Mouse (Mus musculus): ENCODE results near the gene B130006D01Rik. TPM values are rescaled to one million over a fixed set of nuclear protein-coding genes. Genes with fewer than 3 reads are reported as not detected.

B130006D01Rik gene
- polyA plus RNA-seq, 1 experiment from 2014 or later: 1.1 TPM

GRCm38 (mm10) chr11:95712085-95712562, 11.3 kb upstream of the B130006D01Rik start:
- H3K9ac ChIP-seq (ENCODE audit: low read length): peak overlapping the region; percentile 95; the same call in 1 of the 2 replicates
- ATAC-seq (ENCODE audit: low FRiP score): peak; percentile 26
- no peaks in the 10 kb centered on the region for H3K9me3 ChIP-seq (ENCODE audit: control insufficient read depth, low read length)
- WGBS: 37% methylated on average over 12 of the region's 12 CpGs
- H3K27me3 ChIP-seq (ENCODE audit: control insufficient read depth, insufficient read depth, low read length): no peaks in the 10 kb centered on the region
- H3K4me2 ChIP-seq: peak overlapping the region; percentile 93
- DNase-seq (ENCODE audit: low spot score, missing footprints): peak; percentile 90
- H3K27ac ChIP-seq (ENCODE audit: low read depth, low read length): peak overlapping the region; percentile 92; the same call in 1 of the 2 replicates
- no peaks in the 10 kb centered on the region for H3K36me3 ChIP-seq (ENCODE audit: control insufficient read depth, insufficient read depth, low read length)
- H3K4me1 ChIP-seq (ENCODE audit: control insufficient read depth, insufficient read depth, low read length): peaks cover 12% of the 10 kb centered on the region
- peak overlapping the region; percentile 87 for H3K4me3 ChIP-seq (ENCODE audit: low read depth, low read length)

- Histone ChIP-seq H3K4me3 (ENCODE audit: low read depth, low read length) (peak within 1 kb of the TSS; percentile 87), H3K27ac (ENCODE audit: low read depth, low read length) (peak within 1 kb of the TSS; percentile 92), H3K4me1 (ENCODE audit: control insufficient read depth, insufficient read depth, low read length) (peaks cover 12% of the 10 kb centered on the region), H3K9ac (ENCODE audit: low read length) (peak within 1 kb of the TSS; percentile 95), H3K27me3 (ENCODE audit: control insufficient read depth, insufficient read depth, low read length) (no peaks in the 10 kb centered on the region), H3K9me3 (ENCODE audit: control insufficient read depth, low read length) (no peaks in the 10 kb centered on the region), H3K4me2 (peak within 1 kb of the TSS; percentile 93), H3K36me3 (ENCODE audit: control insufficient read depth, insufficient read depth, low read length) (no peaks in the 10 kb centered on the region)
- under 1% methylated on average over 58 of the region's 103 CpGs for whole genome bisulfite sequencing
- DNase-seq (ENCODE audit: low spot score, missing footprints) (peak; percentile 99), ATAC-seq (ENCODE audit: low FRiP score) (peak; percentile 92)
Measured at GRCm38 (mm10) chr11:95712563-95713224, 10.7 kb upstream of the B130006D01Rik start, which contains the start of gene Zfp652. TSS of gene Zfp652 (plus strand) at chr11:95712673.

- Histone ChIP-seq H3K9ac (ENCODE audit: low read length) (peak overlapping the region; percentile 95), H3K9me3 (ENCODE audit: control insufficient read depth, low read length) (no peaks in the 10 kb centered on the region), H3K4me1 (ENCODE audit: control insufficient read depth, insufficient read depth, low read length) (peaks cover 12% of the 10 kb centered on the region), H3K4me2 (peak overlapping the region; percentile 93), H3K4me3 (ENCODE audit: low read depth, low read length) (peak overlapping the region; percentile 87), H3K27ac (ENCODE audit: low read depth, low read length) (peak overlapping the region; percentile 92), H3K27me3 (ENCODE audit: control insufficient read depth, insufficient read depth, low read length) (no peaks in the 10 kb centered on the region), H3K36me3 (ENCODE audit: control insufficient read depth, insufficient read depth, low read length) (no peaks in the 10 kb centered on the region)
- peak; percentile 76 for ATAC-seq (ENCODE audit: low FRiP score)
- DNase-seq (ENCODE audit: low spot score, missing footprints): peak; percentile 95
- WGBS: under 1% methylated on average over 28 of the region's 49 CpGs
Measured at GRCm38 (mm10) chr11:95713225-95713810, 10.1 kb upstream of the B130006D01Rik start.

- Histone ChIP-seq H3K27ac (ENCODE audit: low read depth, low read length) (peak overlapping the region; percentile 92), H3K4me2 (peak overlapping the region; percentile 93), H3K4me3 (ENCODE audit: low read depth, low read length) (peak overlapping the region; percentile 87), H3K9me3 (ENCODE audit: control insufficient read depth, low read length) (no peaks in the 10 kb centered on the region), H3K36me3 (ENCODE audit: control insufficient read depth, insufficient read depth, low read length) (no peaks in the 10 kb centered on the region), H3K27me3 (ENCODE audit: control insufficient read depth, insufficient read depth, low read length) (no peaks in the 10 kb centered on the region), H3K4me1 (ENCODE audit: control insufficient read depth, insufficient read depth, low read length) (peaks cover 12% of the 10 kb centered on the region), H3K9ac (ENCODE audit: low read length) (peak overlapping the region; percentile 95)
- ATAC-seq (ENCODE audit: low FRiP score) (no peak), DNase-seq (ENCODE audit: low spot score, missing footprints) (peak; percentile 89)
- 0% methylated on average over 13 of the region's 13 CpGs for WGBS
Measured at GRCm38 (mm10) chr11:95713811-95714241, 9.6 kb upstream of the B130006D01Rik start.

DNA sequence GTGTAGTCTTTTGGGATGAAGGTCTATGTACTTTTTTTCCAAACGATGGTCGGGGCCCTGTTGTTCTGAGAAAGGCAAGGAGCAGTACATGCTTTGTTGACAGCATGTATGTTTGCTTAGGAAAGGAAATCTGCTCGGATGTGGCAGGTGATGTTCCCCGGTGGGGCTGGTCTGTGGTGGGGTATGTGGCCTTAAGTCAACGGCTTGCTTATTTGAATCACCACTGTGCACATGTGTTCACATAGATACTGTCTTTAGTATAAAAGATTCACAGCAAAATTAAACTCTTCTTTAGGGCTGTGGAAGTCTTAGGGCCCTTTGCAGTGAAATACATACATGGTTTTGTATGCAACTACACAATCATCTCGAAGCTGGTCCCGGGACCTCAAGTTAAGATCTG, 9.0 kb upstream of the B130006D01Rik start:
- WGBS: 47% methylated on average over 7 of the region's 7 CpGs
- DNase-seq (ENCODE audit: low spot score, missing footprints) (no peak), ATAC-seq (ENCODE audit: low FRiP score) (no peak)
- Histone ChIP-seq H3K36me3 (ENCODE audit: control insufficient read depth, insufficient read depth, low read length) (no peaks in the 10 kb centered on the region), H3K4me3 (ENCODE audit: low read depth, low read length) (peak overlapping the region; percentile 87), H3K27ac (ENCODE audit: low read depth, low read length) (no peak overlapping the region; the same call in 1 of the 2 replicates), H3K9me3 (ENCODE audit: control insufficient read depth, low read length) (no peaks in the 10 kb centered on the region), H3K4me2 (peak overlapping the region; percentile 93), H3K27me3 (ENCODE audit: control insufficient read depth, insufficient read depth, low read length) (no peaks in the 10 kb centered on the region), H3K9ac (ENCODE audit: low read length) (peak overlapping the region; percentile 95), H3K4me1 (ENCODE audit: control insufficient read depth, insufficient read depth, low read length) (peaks cover 12% of the 10 kb centered on the region)

DNA sequence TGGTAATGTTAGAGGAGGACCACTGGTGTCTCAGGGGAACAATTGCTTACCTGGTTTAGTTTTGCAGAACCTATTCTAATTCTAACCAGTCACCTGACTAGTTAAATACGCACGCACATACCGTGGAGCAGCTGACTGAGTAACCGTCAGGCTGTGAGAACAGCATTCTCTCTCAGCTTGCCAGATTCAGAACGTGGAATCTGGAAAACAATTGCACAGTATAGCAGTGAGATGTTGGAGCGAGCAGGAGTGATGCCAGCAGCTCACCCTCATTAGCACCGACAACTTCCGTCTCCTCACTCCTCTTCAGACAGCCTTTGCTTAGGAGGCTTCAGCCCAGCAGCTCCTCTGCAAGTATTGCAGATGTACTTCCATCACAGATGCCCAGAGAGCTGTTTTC, 7.3 kb upstream of the B130006D01Rik start:
- H3K4me2 ChIP-seq: no peak overlapping the region
- DNase-seq (ENCODE audit: low spot score, missing footprints) (no peak), ATAC-seq (ENCODE audit: low FRiP score) (no peak)
- WGBS: 75% methylated on average over 8 of the region's 8 CpGs
- H3K36me3 ChIP-seq (ENCODE audit: control insufficient read depth, insufficient read depth, low read length): no peaks in the 10 kb centered on the region
- H3K27me3 ChIP-seq (ENCODE audit: control insufficient read depth, insufficient read depth, low read length): no peaks in the 10 kb centered on the region
- H3K4me1 ChIP-seq (ENCODE audit: control insufficient read depth, insufficient read depth, low read length): peaks cover 12% of the 10 kb centered on the region
- no peak overlapping the region for H3K4me3 ChIP-seq (ENCODE audit: low read depth, low read length)
- H3K9me3 ChIP-seq (ENCODE audit: control insufficient read depth, low read length): no peaks in the 10 kb centered on the region
- H3K9ac ChIP-seq (ENCODE audit: low read length): no peak overlapping the region
- H3K27ac ChIP-seq (ENCODE audit: low read depth, low read length): no peak overlapping the region

- Histone ChIP-seq H3K27me3 (ENCODE audit: control insufficient read depth, insufficient read depth, low read length) (no peaks in the 10 kb centered on the region), H3K36me3 (ENCODE audit: control insufficient read depth, insufficient read depth, low read length) (no peaks in the 10 kb centered on the region), H3K4me2 (no peak overlapping the region), H3K9ac (ENCODE audit: low read length) (no peak overlapping the region), H3K4me1 (ENCODE audit: control insufficient read depth, insufficient read depth, low read length) (peaks cover 6% of the 10 kb centered on the region), H3K4me3 (ENCODE audit: low read depth, low read length) (no peak overlapping the region), H3K9me3 (ENCODE audit: control insufficient read depth, low read length) (no peaks in the 10 kb centered on the region), H3K27ac (ENCODE audit: low read depth, low read length) (no peak overlapping the region)
- DNase-seq (ENCODE audit: low spot score, missing footprints) (no peak), ATAC-seq (ENCODE audit: low FRiP score) (no peak)
- WGBS: 95% methylated on average over 3 of the region's 3 CpGs
Measured at GRCm38 (mm10) chr11:95719356-95719755, 4.0 kb upstream of the B130006D01Rik start.

- no peaks in the 10 kb centered on the region for H3K4me1 ChIP-seq (ENCODE audit: control insufficient read depth, insufficient read depth, low read length)
- ATAC-seq (ENCODE audit: low FRiP score) (no peak), DNase-seq (ENCODE audit: low spot score, missing footprints) (no peak)
- no peak overlapping the region for H3K4me3 ChIP-seq (ENCODE audit: low read depth, low read length)
- no peaks in the 10 kb centered on the region for H3K27me3 ChIP-seq (ENCODE audit: control insufficient read depth, insufficient read depth, low read length)
- H3K4me2 ChIP-seq: no peak overlapping the region
- H3K9me3 ChIP-seq (ENCODE audit: control insufficient read depth, low read length): no peaks in the 10 kb centered on the region
- no peak overlapping the region for H3K9ac ChIP-seq (ENCODE audit: low read length)
- H3K36me3 ChIP-seq (ENCODE audit: control insufficient read depth, insufficient read depth, low read length): no peaks in the 10 kb centered on the region
- no peak overlapping the region for H3K27ac ChIP-seq (ENCODE audit: low read depth, low read length)
- 94% methylated on average over 4 of the region's 4 CpGs for WGBS
Measured at GRCm38 (mm10) chr11:95724466-95724865, 1.1 kb downstream of the B130006D01Rik start.

- DNase-seq (ENCODE audit: low spot score, missing footprints): no peak
- 83% methylated on average over 4 of the region's 4 CpGs for WGBS
- no peaks in the 10 kb centered on the region for H3K27me3 ChIP-seq (ENCODE audit: control insufficient read depth, insufficient read depth, low read length)
- no peaks in the 10 kb centered on the region for H3K36me3 ChIP-seq (ENCODE audit: control insufficient read depth, insufficient read depth, low read length)
- no peaks in the 10 kb centered on the region for H3K4me1 ChIP-seq (ENCODE audit: control insufficient read depth, insufficient read depth, low read length)
- no peak overlapping the region for H3K4me3 ChIP-seq (ENCODE audit: low read depth, low read length)
- H3K9ac ChIP-seq (ENCODE audit: low read length): no peak overlapping the region
- no peak overlapping the region for H3K4me2 ChIP-seq
- H3K27ac ChIP-seq (ENCODE audit: low read depth, low read length): no peak overlapping the region
- no peak for ATAC-seq (ENCODE audit: low FRiP score)
- no peaks in the 10 kb centered on the region for H3K9me3 ChIP-seq (ENCODE audit: control insufficient read depth, low read length)
Measured at GRCm38 (mm10) chr11:95726156-95726555, 2.8 kb downstream of the B130006D01Rik start.
